Mouse (Mus musculus) kidney, adult 2 months (tissue): ENCODE measurements at regions not wholly inside any gene's neighbourhood (a gene's known extent, or its start where the extent isn't known, plus 50 kb on each side); places are given as distances from the start of the nearest gene placed in this dataset.

Source experiments
- DNase-seq: peaks from one replicate; pipeline ENCODE4 v3.0.0; 2021
- H3K27ac ChIP-seq: fragments of 200-500 bp; 2 replicates; pipeline ENCODE4 v1.5.1; 2012; ENCODE audit warnings: low read depth, low read length, control low read depth, inconsistent platforms; ENCODE audit not compliant: insufficient read depth
- H3K27me3 ChIP-seq: fragments of 200-500 bp; replicated peaks from 2 replicates; pipeline ENCODE4 v1.6.1; 2012; ENCODE audit warnings: mild to moderate bottlenecking, moderate library complexity, low read length, inconsistent platforms; ENCODE audit not compliant: control insufficient read depth, insufficient read depth
- H3K36me3 ChIP-seq: fragments of 200-500 bp; 2 replicates; pipeline ENCODE4 v1.6.1; 2012; ENCODE audit warnings: mild to moderate bottlenecking, moderate library complexity, low read length, inconsistent platforms; ENCODE audit not compliant: control insufficient read depth, insufficient read depth
- H3K4me1 ChIP-seq: fragments of 200-500 bp; 2 replicates; pipeline ENCODE4 v1.6.1; 2011; ENCODE audit warnings: low read length; ENCODE audit not compliant: control insufficient read depth, insufficient read depth
- H3K4me3 ChIP-seq: fragments of 200-500 bp; 2 replicates; pipeline ENCODE4 v1.5.1; 2011; ENCODE audit warnings: mild to moderate bottlenecking, low read depth, low read length, control low read depth; ENCODE audit not compliant: insufficient read depth
- CTCF ChIP-seq: fragments of 200-500 bp; conservative IDR thresholded peaks from 2 replicates; pipeline ENCODE4 v1.5.1; 2011; ENCODE audit warnings: low read depth, mild to moderate bottlenecking, control low read depth, low read length, moderate library complexity, mixed read lengths; ENCODE audit not compliant: insufficient read depth, insufficient read length
- POLR2A ChIP-seq: fragments of 200-500 bp; IDR thresholded peaks from one replicate; pipeline ENCODE4 v1.6.1; 2011; ENCODE audit warnings: low read depth, low read length, control low read depth
- whole genome bisulfite sequencing: fragments of 180-500 bp; shearing (Covaris S2); methylation state at CpG from one replicate; pipeline ENCODE4 v1.1.7; 2018; 5-methylcytosine and 5-hydroxymethylcytosine counted together

DNA sequence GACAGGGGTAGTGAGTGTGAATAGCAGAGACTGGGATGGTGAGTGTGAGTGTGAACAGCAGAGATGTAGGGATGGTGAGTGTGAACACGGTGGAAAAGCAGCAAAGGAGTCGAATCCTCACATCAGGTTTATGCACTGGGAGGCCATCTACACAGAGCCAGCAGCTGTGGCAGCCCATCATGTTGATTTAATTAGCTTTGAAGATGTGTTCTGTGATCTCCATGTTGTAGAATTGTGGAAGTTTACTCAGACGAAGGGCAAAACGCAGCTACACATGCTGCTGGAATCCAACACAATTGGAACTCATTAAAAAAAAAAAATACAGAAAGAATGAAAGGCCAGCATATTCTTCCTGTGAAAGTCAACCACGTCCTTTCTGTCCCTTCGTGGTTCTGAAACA, 80.2 kb upstream of the Lrig3 start:
- TF ChIP-seq POLR2A = no peak
- Histone ChIP-seq H3K36me3 (no peaks in the 10 kb centered on the region), H3K27ac (no peak overlapping the region), H3K4me1 (no peaks in the 10 kb centered on the region), H3K4me3 (no peak overlapping the region), H3K27me3 (no peaks in the 10 kb centered on the region)
- WGBS = 53% methylated on average over 6 of the region's 6 CpGs
- DNase-seq = no peak

DNA sequence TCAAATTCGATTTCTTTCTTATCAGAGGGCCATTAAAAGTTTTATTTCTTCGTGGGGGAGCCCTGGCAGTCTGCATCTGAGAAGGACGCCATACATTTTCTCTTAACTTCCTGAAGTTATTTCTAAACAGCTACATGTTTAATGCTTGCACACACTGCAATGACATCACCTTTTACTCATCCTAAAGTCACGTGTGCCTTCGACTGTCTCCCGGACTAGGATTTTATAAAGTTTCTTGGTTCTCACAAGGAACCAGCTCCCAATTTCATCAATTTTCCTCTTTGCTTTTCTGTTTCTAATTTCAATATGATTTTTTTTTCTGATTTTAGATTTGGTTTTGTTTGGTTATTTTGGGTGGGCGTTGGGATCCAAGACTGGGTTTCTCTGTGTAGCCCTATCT, 73.8 kb upstream of the Lrig3 start:
- Histone ChIP-seq H3K27me3 (no peaks in the 10 kb centered on the region), H3K4me1 (no peaks in the 10 kb centered on the region), H3K4me3 (no peak overlapping the region), H3K27ac (no peak overlapping the region), H3K36me3 (no peaks in the 10 kb centered on the region)
- no peak for DNase-seq
- 84% methylated on average over 7 of the region's 7 CpGs for WGBS
- TF ChIP-seq POLR2A (no peak), CTCF (no peak)

DNA sequence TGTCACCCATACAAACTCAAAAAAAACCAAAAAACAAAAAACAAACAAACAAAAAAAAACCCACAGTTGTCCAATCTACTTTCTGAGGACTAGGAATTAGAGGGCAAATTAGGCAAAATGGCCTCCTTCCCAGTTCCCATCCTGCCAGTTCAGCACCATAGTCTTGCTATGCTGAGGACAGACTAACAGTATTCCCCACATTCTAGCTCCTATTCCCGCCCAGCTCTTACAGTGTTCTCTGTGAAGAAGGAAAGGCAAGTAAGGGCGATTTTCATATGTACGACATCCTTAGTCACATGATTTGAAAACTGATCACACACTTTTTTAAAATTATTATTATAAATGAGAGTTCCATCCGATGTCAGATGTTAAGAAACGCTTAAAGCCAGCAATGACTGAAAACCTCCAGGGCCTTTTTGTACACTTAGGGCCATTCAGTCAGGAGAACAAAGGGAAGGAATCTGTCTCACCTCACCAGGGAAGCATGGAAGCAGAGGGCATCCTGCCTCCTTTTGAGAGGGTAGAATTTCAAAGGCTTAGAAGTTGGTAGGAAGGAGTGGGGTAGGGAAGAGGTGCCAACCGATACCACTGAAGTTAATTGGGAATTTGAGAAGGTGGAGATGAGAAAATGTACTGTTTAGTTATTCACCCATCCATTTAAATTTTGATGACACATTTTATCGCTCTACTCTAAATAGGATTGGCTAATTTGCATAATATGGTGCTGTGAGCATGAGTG, 70.1 kb upstream of the Lrig3 start:
- no peak overlapping the region for H3K27ac ChIP-seq
- TF ChIP-seq POLR2A (no peak), CTCF (no peak)
- H3K27me3 ChIP-seq = no peaks in the 10 kb centered on the region
- WGBS = 69% methylated on average over 7 of the region's 7 CpGs
- H3K4me3 ChIP-seq = no peak overlapping the region
- DNase-seq = no peak
- H3K4me1 ChIP-seq = no peaks in the 10 kb centered on the region
- no peaks in the 10 kb centered on the region for H3K36me3 ChIP-seq

DNA sequence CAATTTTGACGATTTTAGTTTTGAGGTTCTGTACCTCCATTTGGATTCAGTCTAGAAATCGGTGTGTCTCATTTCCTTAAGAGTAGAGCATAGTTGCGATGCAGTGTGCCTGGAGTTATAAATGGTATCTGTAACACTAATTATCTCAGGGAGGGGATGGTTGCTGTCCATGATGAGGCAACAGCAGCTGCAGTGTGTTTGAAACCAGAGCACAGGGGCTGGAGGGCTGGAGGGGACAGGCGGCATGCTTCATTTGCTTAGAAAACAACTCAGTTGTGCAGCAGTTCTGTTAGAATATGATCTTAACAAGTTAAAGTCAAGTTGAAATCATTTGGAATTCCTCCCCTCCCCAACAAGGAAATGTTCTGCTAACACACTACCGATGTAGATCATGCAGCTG, 69.3 kb upstream of the Lrig3 start:
- DNase-seq = no peak
- no peak overlapping the region for H3K4me3 ChIP-seq
- 49% methylated on average over 5 of the region's 5 CpGs for WGBS
- no peaks in the 10 kb centered on the region for H3K27me3 ChIP-seq
- H3K27ac ChIP-seq = no peak overlapping the region
- no peak for TF ChIP-seq CTCF
- no peak for TF ChIP-seq POLR2A
- H3K36me3 ChIP-seq = no peaks in the 10 kb centered on the region
- no peaks in the 10 kb centered on the region for H3K4me1 ChIP-seq

DNA sequence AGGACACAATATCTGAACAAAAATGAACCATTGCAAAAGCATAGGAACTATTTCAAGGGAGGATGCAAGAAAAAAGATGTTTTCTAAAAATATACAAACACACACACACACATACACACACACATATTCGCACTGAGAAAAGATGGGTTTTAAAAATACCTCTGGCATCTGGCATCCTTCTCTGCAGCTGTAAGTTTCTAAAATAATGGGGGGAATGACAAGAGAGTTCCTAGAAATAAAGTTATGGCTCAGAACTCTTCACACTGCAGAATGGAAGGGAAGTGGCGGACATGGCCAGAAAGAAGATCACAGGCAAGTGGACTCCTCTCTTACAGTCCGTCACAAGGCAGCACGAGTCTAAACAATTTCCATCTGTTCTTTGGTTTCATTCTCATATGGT, 66.5 kb upstream of the Lrig3 start:
- H3K27ac ChIP-seq = no peak overlapping the region
- no peaks in the 10 kb centered on the region for H3K36me3 ChIP-seq
- TF ChIP-seq POLR2A = no peak
- TF ChIP-seq CTCF = no peak
- no peaks in the 10 kb centered on the region for H3K4me1 ChIP-seq
- WGBS = 79% methylated on average over 4 of the region's 4 CpGs
- no peak overlapping the region for H3K4me3 ChIP-seq
- H3K27me3 ChIP-seq = no peaks in the 10 kb centered on the region
- DNase-seq = no peak

DNA sequence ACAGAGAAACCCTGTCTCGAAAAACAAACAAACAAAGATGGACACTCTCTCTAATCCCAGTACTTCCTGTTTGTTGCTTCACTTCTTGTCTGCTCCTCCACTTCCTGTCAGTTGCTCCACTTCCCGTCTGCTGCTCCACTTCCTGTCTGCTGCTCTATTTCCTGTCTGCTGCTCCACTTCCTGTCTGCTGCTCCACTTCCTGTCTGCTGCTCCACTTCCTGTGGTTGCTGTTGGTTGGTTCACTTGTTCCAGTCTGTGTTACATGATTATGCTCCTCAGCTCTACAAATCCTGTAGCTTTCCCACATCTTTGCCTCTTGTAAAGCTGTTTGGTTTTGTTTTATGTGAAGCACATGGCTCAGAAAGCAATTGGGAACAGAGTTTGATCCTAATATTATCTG, 65.4 kb upstream of the Lrig3 start:
- Histone ChIP-seq H3K27me3 (no peaks in the 10 kb centered on the region), H3K4me1 (no peaks in the 10 kb centered on the region), H3K27ac (no peak overlapping the region), H3K4me3 (no peak overlapping the region), H3K36me3 (no peaks in the 10 kb centered on the region)
- no peak for DNase-seq
- TF ChIP-seq POLR2A = no peak
- TF ChIP-seq CTCF = no peak
- WGBS = 90% methylated on average over 2 of the region's 2 CpGs

DNA sequence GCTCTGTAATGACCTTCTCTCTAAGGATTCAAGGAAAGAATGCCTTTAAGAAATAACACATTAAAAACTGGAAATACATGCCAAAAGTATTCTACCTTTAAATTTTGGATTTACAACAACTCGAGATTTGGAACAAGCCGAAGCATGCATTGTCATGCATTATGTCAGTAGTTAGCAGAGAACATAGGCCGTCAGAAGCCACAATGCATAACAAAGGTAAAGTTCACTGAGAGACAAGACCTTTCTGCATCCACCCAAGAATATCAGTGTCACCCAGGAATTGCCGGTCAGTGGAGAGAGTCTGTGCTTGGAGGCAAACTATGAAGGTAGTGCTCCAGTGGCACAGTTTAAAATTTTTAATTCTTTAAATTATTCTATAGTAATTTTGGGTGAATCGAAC, 63.3 kb upstream of the Lrig3 start:
- Histone ChIP-seq H3K4me3 (no peak overlapping the region), H3K4me1 (no peaks in the 10 kb centered on the region), H3K27me3 (no peaks in the 10 kb centered on the region), H3K36me3 (no peaks in the 10 kb centered on the region), H3K27ac (no peak overlapping the region)
- TF ChIP-seq CTCF (no peak), POLR2A (no peak)
- 92% methylated on average over 5 of the region's 5 CpGs for WGBS
- no peak for DNase-seq

DNA sequence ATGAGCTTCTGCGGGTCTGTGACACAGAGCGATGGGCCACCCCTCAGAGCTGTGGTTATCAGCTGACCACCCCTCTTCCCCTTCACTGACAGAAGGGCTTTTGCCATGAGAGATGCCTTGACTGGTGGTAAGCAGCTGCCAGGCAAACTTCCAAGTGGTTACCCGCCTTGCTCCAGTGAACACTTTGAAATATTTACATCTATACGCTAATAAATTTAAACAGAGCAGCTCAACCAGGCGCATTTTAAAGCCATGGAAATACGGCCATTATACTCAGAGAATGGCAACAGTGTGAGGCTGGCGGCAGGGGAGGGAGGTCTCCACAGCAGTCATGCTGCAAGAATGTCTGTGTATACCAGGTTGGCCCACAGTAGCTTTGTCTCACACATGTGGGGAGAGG, 53.8 kb upstream of the Lrig3 start:
- H3K27me3 ChIP-seq = no peaks in the 10 kb centered on the region
- DNase-seq = no peak
- no peak overlapping the region for H3K4me3 ChIP-seq
- WGBS = 51% methylated on average over 7 of the region's 7 CpGs
- no peaks in the 10 kb centered on the region for H3K36me3 ChIP-seq
- H3K4me1 ChIP-seq = no peaks in the 10 kb centered on the region
- no peak overlapping the region for H3K27ac ChIP-seq
- TF ChIP-seq CTCF = no peak
- no peak for TF ChIP-seq POLR2A
